Mouse (Mus musculus): Measurements from ENCODE around the gene AL732309.1. TPM values are rescaled to one million over a fixed set of nuclear protein-coding genes. Genes with fewer than 3 reads are reported as not detected.

The AL732309.1 gene
- total and polyA plus RNA-seq, 3 experiments, result 4.8 to 11.5 TPM; not detected in 1

GRCm38 (mm10) chr2:25229582-25229981 is 17.1 kb downstream of the AL732309.1 start (continued):
- TF ChIP-seq RAD21 (IDR thresholded peaks at IDR 0.05; ENCODE audit: low read depth, low read length) (no peak), KAT2A (conservative IDR thresholded peaks at IDR 0.05; ENCODE audit: low read depth, low read length) (no peak), GATA1 (IDR thresholded peaks at IDR 0.05; ENCODE audit: low read depth, low read length) (no peak)

- DNase-seq (ENCODE audit: low read depth, low spot score), result no peak
- H3K36me3 ChIP-seq (ENCODE audit: control insufficient read depth in 1 of 2, insufficient read depth in 2 of 2, low read length in 2 of 2), result peaks cover 0 to 14% of the 10 kb centered on the region in 2 experiments; a peak in 2 of 4 replicates
- peak overlapping the region; percentile 49 for H3K9ac ChIP-seq (ENCODE audit: control insufficient read depth, low read depth, low read length, poor library complexity, severe bottlenecking)
- H3K79me2 ChIP-seq (ENCODE audit: control insufficient read depth, insufficient read depth, low read length, poor library complexity), result peaks cover 7% of the 10 kb centered on the region
- TF ChIP-seq MAZ (IDR thresholded peaks at IDR 0.05; ENCODE audit: low read depth, low read length) (no peak), USF1 (IDR thresholded peaks at IDR 0.05; ENCODE audit: low read depth, low read length) (no peak), NRF1 (IDR thresholded peaks at IDR 0.05; ENCODE audit: insufficient read depth, low read depth, low read length, poor library complexity, severe bottlenecking) (no peak), ETS1 (IDR thresholded peaks at IDR 0.05; ENCODE audit: low read depth, low read length) (no peak), MAFK (IDR thresholded peaks at IDR 0.05; ENCODE audit: borderline replicate concordance, low read depth, low read length) (no peak), RAD21 (IDR thresholded peaks at IDR 0.05; ENCODE audit: low read depth, low read length) (no peak), HCFC1 (IDR thresholded peaks at IDR 0.05; ENCODE audit: low read depth, low read length) (no peak), CHD1 (IDR thresholded peaks at IDR 0.05; ENCODE audit: low read depth, low read length) (no peak), CHD2 (IDR thresholded peaks at IDR 0.05; ENCODE audit: low read length) (no peak)
- peaks cover 12 to 31% of the 10 kb centered on the region in 2 experiments; a peak in 3 of 4 replicates for H3K4me1 ChIP-seq (ENCODE audit: control insufficient read depth in 1 of 2, insufficient read depth in 2 of 2, low read length in 2 of 2)
- no peaks in the 10 kb centered on the region for H3K27me3 ChIP-seq (ENCODE audit: control insufficient read depth in 1 of 2, insufficient read depth in 2 of 2, low read length in 2 of 2)
- H3K4me3 ChIP-seq (ENCODE audit: control insufficient read depth in 1 of 2, insufficient read depth in 1 of 2, low read depth in 2 of 2, low read length in 2 of 2), result peak overlapping the region; percentile 3 to 50; a peak in 3 of 4 replicates
- H3K27ac ChIP-seq (ENCODE audit: control insufficient read depth, low read depth, low read length), result peak overlapping the region; percentile 12
- H3K9me3 ChIP-seq (replicated peaks; ENCODE audit: insufficient read depth, low read length), result no peaks in the 10 kb centered on the region
Measured at GRCm38 (mm10) chr2:25228995-25229530, 17.6 kb downstream of the AL732309.1 start.

GRCm38 (mm10) chr2:25228431-25228889 is 18.2 kb downstream of the AL732309.1 start:
- Histone ChIP-seq H3K27me3 (ENCODE audit: control insufficient read depth in 1 of 2, insufficient read depth in 2 of 2, low read length in 2 of 2) (no peaks in the 10 kb centered on the region), H3K4me1 (ENCODE audit: control insufficient read depth in 1 of 2, insufficient read depth in 2 of 2, low read length in 2 of 2) (peaks cover 7 to 26% of the 10 kb centered on the region in 2 experiments; a peak in 3 of 4 replicates), H3K79me2 (ENCODE audit: control insufficient read depth, insufficient read depth, low read length, poor library complexity) (peaks cover 13% of the 10 kb centered on the region), H3K9ac (ENCODE audit: control insufficient read depth, low read depth, low read length, poor library complexity, severe bottlenecking) (peak overlapping the region; percentile 66), H3K9me3 (replicated peaks; ENCODE audit: insufficient read depth, low read length) (no peaks in the 10 kb centered on the region), H3K36me3 (ENCODE audit: control insufficient read depth in 1 of 2, insufficient read depth in 2 of 2, low read length in 2 of 2) (peaks cover 4 to 12% of the 10 kb centered on the region in 2 experiments), H3K4me3 (ENCODE audit: control insufficient read depth in 1 of 2, insufficient read depth in 1 of 2, low read depth in 2 of 2, low read length in 2 of 2) (peak overlapping the region; percentile 48 to 67), H3K27ac (ENCODE audit: control insufficient read depth, low read depth, low read length) (peak overlapping the region; percentile 72)
- peak; percentile 94 for DNase-seq (ENCODE audit: low read depth, low spot score)
- TF ChIP-seq CTCF (IDR thresholded peaks at IDR 0.05 in 2 of 3, conservative IDR thresholded peaks at IDR 0.05 in 1 of 3; ENCODE audit: control insufficient read depth in 1 of 3, insufficient read depth in 1 of 3, low read depth in 2 of 3, low read length in 3 of 3, poor library complexity in 1 of 3, severe bottlenecking in 1 of 3), result peak; percentile 72 to 96 (median 93)
- peak in 1 of 2 experiments; percentile 35; a peak in 1 of 4 replicates for TF ChIP-seq POLR2A (IDR thresholded peaks at IDR 0.05; ENCODE audit: control insufficient read depth in 1 of 2, insufficient read depth in 1 of 2, low read depth in 1 of 2, low read length in 2 of 2, poor library complexity in 1 of 2)
- 0 out of 2 replicates have a peak, but pooled peaks have one; percentile 55 for TF ChIP-seq BHLHE40 (IDR thresholded peaks at IDR 0.05; ENCODE audit: borderline replicate concordance, low read depth, low read length)
- TF ChIP-seq ZC3H11A (IDR thresholded peaks at IDR 0.05; ENCODE audit: low read depth, low read length), result peak; percentile 38; the same call in 1 of the 2 replicates
- TF ChIP-seq ELF1 (IDR thresholded peaks at IDR 0.05; ENCODE audit: low read depth, low read length), result peak; percentile 73
- no peak for TF ChIP-seq USF1 (IDR thresholded peaks at IDR 0.05; ENCODE audit: low read depth, low read length)
- TF ChIP-seq TCF12 (IDR thresholded peaks at IDR 0.05; ENCODE audit: low read depth, low read length), result 0 out of 2 replicates have a peak, but pooled peaks have one; percentile 29
- peak; percentile 83 for TF ChIP-seq MAZ (IDR thresholded peaks at IDR 0.05; ENCODE audit: low read depth, low read length)
- TF ChIP-seq CHD1 (IDR thresholded peaks at IDR 0.05; ENCODE audit: low read depth, low read length), result no peak
- TF ChIP-seq CHD2 (IDR thresholded peaks at IDR 0.05; ENCODE audit: low read length), result no peak
- no peak for TF ChIP-seq ZNF384 (IDR thresholded peaks at IDR 0.05; ENCODE audit: low read depth, low read length)
- TF ChIP-seq HCFC1 (IDR thresholded peaks at IDR 0.05; ENCODE audit: low read depth, low read length), result peak; percentile 68
- no peak for TF ChIP-seq GATA1 (IDR thresholded peaks at IDR 0.05; ENCODE audit: low read depth, low read length)
- peak; percentile 91 for TF ChIP-seq SIN3A (IDR thresholded peaks at IDR 0.05; ENCODE audit: low read length)
- peak; percentile 21 for TF ChIP-seq NELFE (IDR thresholded peaks at IDR 0.05; ENCODE audit: low read depth, low read length)
- TF ChIP-seq MYC (IDR thresholded peaks at IDR 0.05; ENCODE audit: low read depth, low read length), result 0 out of 2 replicates have a peak, but pooled peaks have one; percentile 52
- no peak for TF ChIP-seq JUND (IDR thresholded peaks at IDR 0.05; ENCODE audit: low read depth, low read length)
- TF ChIP-seq MAX (IDR thresholded peaks at IDR 0.05; ENCODE audit: low read length), result peak; percentile 61
- no peak for TF ChIP-seq MAFK (IDR thresholded peaks at IDR 0.05; ENCODE audit: borderline replicate concordance, low read depth, low read length)
- TF ChIP-seq ZMIZ1 (IDR thresholded peaks at IDR 0.05; ENCODE audit: low read depth, low read length), result 0 out of 2 replicates have a peak, but pooled peaks have one; percentile 27
- TF ChIP-seq MYB (IDR thresholded peaks at IDR 0.05; ENCODE audit: low read depth, low read length), result no peak
- peak; percentile 59 for TF ChIP-seq RAD21 (IDR thresholded peaks at IDR 0.05; ENCODE audit: low read depth, low read length)
- TF ChIP-seq UBTF (IDR thresholded peaks at IDR 0.05; ENCODE audit: borderline replicate concordance, insufficient read depth, low read depth, low read length), result no peak
- peak; percentile 67 for TF ChIP-seq MXI1 (IDR thresholded peaks at IDR 0.05; ENCODE audit: low read depth, low read length)
